Mouse (Mus musculus) heart, embryonic 13.5 days (tissue): ENCODE data around the gene Nfkb1. TPM values are rescaled to one million over a fixed set of nuclear protein-coding genes. Genes with fewer than 3 reads are reported as not detected.
A peak's percentile ranks its signal among the peaks of the same experiment; 100 is the strongest.

Source experiments
- ATAC-seq: fragments of 200-750 bp; cut with Nextera tagmentation; 2 replicates; pipeline ENCODE4 v1.8.0; 2017; ENCODE audit warnings: moderate TSS enrichment; ENCODE audit not compliant: insufficient number of reproducible peaks, low FRiP score, low TSS enrichment; ENCODE audit errors: extremely low read depth
- H3K27ac ChIP-seq: fragments of 300-500 bp; sonication (generic); replicated peaks from 2 replicates; pipeline ENCODE4 v1.5.1; 2015; ENCODE audit warnings: moderate library complexity, mild to moderate bottlenecking, inconsistent platforms
- H3K27me3 ChIP-seq: fragments of 300-500 bp; sonication (generic); replicated peaks from 2 replicates; pipeline ENCODE4 v1.6.1; 2015; ENCODE audit warnings: mild to moderate bottlenecking, inconsistent platforms
- H3K36me3 ChIP-seq: fragments of 300-500 bp; sonication (generic); 2 replicates; pipeline ENCODE4 v1.6.1; 2015; ENCODE audit warnings: mild to moderate bottlenecking, inconsistent platforms
- H3K4me1 ChIP-seq: fragments of 300-500 bp; sonication (generic); 2 replicates; pipeline ENCODE4 v1.6.1; 2015; ENCODE audit warnings: inconsistent platforms
- H3K4me2 ChIP-seq: fragments of 300-500 bp; sonication (generic); 2 replicates; pipeline ENCODE4 v1.6.1; 2015; ENCODE audit warnings: inconsistent platforms, mild to moderate bottlenecking, moderate library complexity
- H3K4me3 ChIP-seq: fragments of 300-500 bp; sonication (generic); 2 replicates; pipeline ENCODE4 v1.5.1; 2015; ENCODE audit warnings: moderate library complexity, mild to moderate bottlenecking, inconsistent platforms
- H3K9ac ChIP-seq: fragments of 300-500 bp; sonication (generic); 2 replicates; pipeline ENCODE4 v1.6.1; 2015; ENCODE audit warnings: inconsistent platforms, mild to moderate bottlenecking, moderate library complexity
- H3K9me3 ChIP-seq: fragments of 300-500 bp; sonication (generic); 2 replicates; pipeline ENCODE4 v1.6.1; 2016; ENCODE audit warnings: inconsistent platforms
- WGBS: fragments of 180-500 bp; shearing (Covaris S2); methylation state at CpG from one replicate; pipeline ENCODE4 v1.1.7; 2015; ENCODE audit warnings: mixed read lengths; 5-methylcytosine and 5-hydroxymethylcytosine counted together
- polyA plus RNA-seq: library from polyadenylated mRNA; unstranded; fragments of >200 nt; fragmentation: Nextera tagmentation; extraction: Ambion mirVana; gene quantifications from 2 replicates; pipeline ENCODE4 v1.2.1, GENCODE M21; 2015

The Nfkb1 gene
- polyA plus RNA-seq, 1 experiment from 2014 or later = 13.7 TPM

- Histone ChIP-seq H3K4me3 (no peak overlapping the region), H3K36me3 (peaks cover 32% of the 10 kb centered on the region), H3K27me3 (no peaks in the 10 kb centered on the region), H3K9me3 (no peaks in the 10 kb centered on the region), H3K4me1 (peaks cover 10% of the 10 kb centered on the region), H3K4me2 (no peak overlapping the region), H3K9ac (no peak overlapping the region), H3K27ac (no peak overlapping the region)
- ATAC-seq = no peak
- 67% methylated on average over 7 of the region's 7 CpGs for WGBS
Measured at GRCm38 (mm10) chr3:135562036-135562435, 129.3 kb downstream of the Nfkb1 start.

- no peaks in the 10 kb centered on the region for H3K9me3 ChIP-seq
- no peak overlapping the region for H3K4me3 ChIP-seq
- no peak overlapping the region for H3K27ac ChIP-seq
- no peaks in the 10 kb centered on the region for H3K27me3 ChIP-seq
- H3K4me1 ChIP-seq = no peaks in the 10 kb centered on the region
- no peak overlapping the region for H3K4me2 ChIP-seq
- 76% methylated on average over 12 of the region's 12 CpGs for WGBS
- H3K36me3 ChIP-seq = peaks cover 46% of the 10 kb centered on the region
- ATAC-seq = no peak
- H3K9ac ChIP-seq = no peak overlapping the region
Measured at GRCm38 (mm10) chr3:135556851-135557662, 134.3 kb downstream of the Nfkb1 start.

GRCm38 (mm10) chr3:135556052-135556587 is 135.2 kb downstream of the Nfkb1 start:
- Histone ChIP-seq H3K4me2 (no peak overlapping the region), H3K9ac (no peak overlapping the region), H3K36me3 (peaks cover 54% of the 10 kb centered on the region), H3K9me3 (no peaks in the 10 kb centered on the region), H3K4me3 (no peak overlapping the region), H3K4me1 (no peaks in the 10 kb centered on the region), H3K27me3 (no peaks in the 10 kb centered on the region), H3K27ac (no peak overlapping the region)
- WGBS = 64% methylated on average over 7 of the region's 7 CpGs
- no peak for ATAC-seq

GRCm38 (mm10) chr3:135555192-135555591 is 136.2 kb downstream of the Nfkb1 start:
- Histone ChIP-seq H3K9ac (no peak overlapping the region), H3K27me3 (no peaks in the 10 kb centered on the region), H3K4me2 (no peak overlapping the region), H3K4me1 (no peaks in the 10 kb centered on the region), H3K36me3 (peaks cover 61% of the 10 kb centered on the region), H3K4me3 (no peak overlapping the region), H3K9me3 (no peaks in the 10 kb centered on the region), H3K27ac (no peak overlapping the region)
- no peak for ATAC-seq
- WGBS = 79% methylated on average over 6 of the region's 6 CpGs

GRCm38 (mm10) chr3:135552874-135553273 is 138.5 kb downstream of the Nfkb1 start:
- WGBS = 77% methylated on average over 5 of the region's 5 CpGs
- Histone ChIP-seq H3K4me3 (no peak overlapping the region), H3K36me3 (peaks cover 64% of the 10 kb centered on the region), H3K9me3 (no peaks in the 10 kb centered on the region), H3K9ac (no peak overlapping the region), H3K4me2 (no peak overlapping the region), H3K4me1 (no peaks in the 10 kb centered on the region), H3K27me3 (no peaks in the 10 kb centered on the region), H3K27ac (no peak overlapping the region)
- ATAC-seq = no peak

GRCm38 (mm10) chr3:135547298-135547697 is 144.0 kb downstream of the Nfkb1 start:
- H3K27me3 ChIP-seq = no peaks in the 10 kb centered on the region
- H3K27ac ChIP-seq = no peak overlapping the region
- no peaks in the 10 kb centered on the region for H3K9me3 ChIP-seq
- WGBS = 79% methylated on average over 8 of the region's 8 CpGs
- H3K4me3 ChIP-seq = no peak overlapping the region
- no peak overlapping the region for H3K9ac ChIP-seq
- H3K4me1 ChIP-seq = peaks cover 12% of the 10 kb centered on the region
- H3K36me3 ChIP-seq = peaks cover 56% of the 10 kb centered on the region
- no peak for ATAC-seq
- H3K4me2 ChIP-seq = no peak overlapping the region

GRCm38 (mm10) chr3:135546212-135546923 is 145.0 kb downstream of the Nfkb1 start:
- no peaks in the 10 kb centered on the region for H3K9me3 ChIP-seq
- H3K4me3 ChIP-seq = no peak overlapping the region
- no peak overlapping the region for H3K4me2 ChIP-seq
- 0 out of 2 replicates have a peak overlapping the region, but pooled peaks have one; percentile 21 for H3K27ac ChIP-seq
- H3K27me3 ChIP-seq = no peaks in the 10 kb centered on the region
- peaks cover 52% of the 10 kb centered on the region for H3K36me3 ChIP-seq
- WGBS = 58% methylated on average over 13 of the region's 13 CpGs
- peaks cover 12% of the 10 kb centered on the region for H3K4me1 ChIP-seq
- H3K9ac ChIP-seq = no peak overlapping the region
- ATAC-seq = no peak

Other genes starting within 250 kb of the Nfkb1 start
- gene Manba, start 205.9 kb downstream of the Nfkb1 start, polyA plus RNA-seq = 31.5 and 37.4 TPM in 2 replicates
- 13.3 and 14.5 TPM in 2 replicates for gene Slc39a8, start 133.7 kb upstream of the Nfkb1 start, polyA plus RNA-seq